Comparison of ENCODE assay signal across 33 mouse cellular contexts in genomic region chr7:4693004-4693403, GRCm38 (mm10). TPM values are rescaled to one million over a fixed set of nuclear protein-coding genes. Genes with fewer than 3 reads are reported as not detected.
"Had no signal": no experiment of that assay in that cellular context is flagged by ENCODE, and none has a peak within 500 bp of the region (broad histone marks: within the 10 kb centered on the region; RNA-seq: fewer than 3 reads in every experiment).

No protein-coding gene starts in this region.

- H3K27ac ChIP-seq: gastrocnemius, adult 2 months; heart, embryonic 13.5 days; heart, embryonic 15.5 days; hindbrain, embryonic 10.5 days; hindbrain, embryonic 12.5 days; hindbrain, embryonic 14.5 days; intestine, embryonic 15.5 days; kidney, embryonic 15.5 days; kidney, postnatal 0 days; left cerebral cortex, adult 2 months; limb, embryonic 10.5 days; limb, embryonic 12.5 days; liver, embryonic 13.5 days had no signal

- H3K36me3 ChIP-seq: liver, embryonic 13.5 days had no signal

- H3K4me3 ChIP-seq: gastrocnemius, adult 2 months; heart, embryonic 13.5 days; heart, embryonic 15.5 days; hindbrain, embryonic 10.5 days; hindbrain, embryonic 12.5 days; intestine, embryonic 15.5 days; kidney, embryonic 15.5 days; left cerebral cortex, adult 2 months; limb, embryonic 10.5 days; limb, embryonic 12.5 days; liver, embryonic 13.5 days had no signal

- H3K4me2 ChIP-seq: heart, embryonic 11.5 days; heart, embryonic 13.5 days; heart, embryonic 15.5 days; hindbrain, embryonic 12.5 days; intestine, embryonic 15.5 days; kidney, embryonic 15.5 days; limb, embryonic 12.5 days; liver, embryonic 11.5 days; liver, embryonic 13.5 days had no signal

- H3K27me3 ChIP-seq: heart, embryonic 13.5 days; heart, embryonic 15.5 days; hindbrain, embryonic 12.5 days; intestine, embryonic 15.5 days; kidney, embryonic 15.5 days; limb, embryonic 12.5 days had no signal

- H3K9me3 ChIP-seq: heart, embryonic 13.5 days; heart, embryonic 15.5 days; hindbrain, embryonic 12.5 days; intestine, embryonic 15.5 days; kidney, embryonic 15.5 days; limb, embryonic 10.5 days; limb, embryonic 12.5 days; liver, embryonic 13.5 days had no signal

- H3K9ac ChIP-seq: heart, embryonic 13.5 days; heart, embryonic 15.5 days; hindbrain, embryonic 12.5 days; intestine, embryonic 15.5 days; kidney, embryonic 15.5 days; limb, embryonic 12.5 days; liver, embryonic 13.5 days had no signal

- ATAC-seq: hindbrain, embryonic 16.5 days; inflammation-experienced regulatory T-cells, adult 6 months; intestine, embryonic 15.5 days had no signal

- DNase-seq: gastrocnemius, adult 2 months; gastrocnemius, postnatal 10 days; gastrocnemius, postnatal 25 days; heart, adult 18-20 months; heart, postnatal 14 days; heart, postnatal 4 days; kidney, adult 11 months; kidney, adult 2 months; kidney, adult 9 months; kidney, postnatal 14 days; kidney, postnatal 36 days; layer of hippocampus, adult 9-11 months; liver; liver, embryonic 13.5 days had no signal

RNA-seq across cellular contexts. Expression of gene Brsk1, which starts 2.6 kb away (rescaled TPM):
- total RNA-seq: granulocyte monocyte progenitor cell, adult 5-6 weeks had no signal

RNA-seq across cellular contexts. Expression of gene Tmem150b, which starts 32.0 kb away (rescaled TPM):
- total RNA-seq: heart, postnatal 14 days; layer of hippocampus, postnatal 14 days; left cerebral cortex, adult 2 months; left cerebral cortex, postnatal 36 days had no signal
- polyA plus RNA-seq: heart, embryonic 11.5 days; heart, postnatal 0 days; inflammation-experienced regulatory T-cells, adult 6 months; liver, embryonic 11.5 days had no signal
